Mouse (Mus musculus): ENCODE results near the gene Kat2a.
A peak's percentile ranks its signal among the peaks of the same experiment; 100 is the strongest.

Gene Kat2a

GRCm38 (mm10) chr11:100711783-100712615, at the start of gene Kat2a:
Gene Kat2a (minus strand): TSS chr11:100712465.
- peak; percentile 87 for DNase-seq

GRCm38 (mm10) chr11:100761547-100762045, 49.3 kb upstream of the Kat2a start:
- DNase-seq = peak; percentile 89

GRCm38 (mm10) chr11:100759611-100760233, 47.5 kb upstream of the Kat2a start, which contains the start of gene Kcnh4:
Gene Kcnh4 (minus strand): TSS chr11:100759942.
- peak; percentile 90 for DNase-seq

GRCm38 (mm10) chr11:100758707-100759610, 46.7 kb upstream of the Kat2a start:
- peak; percentile 37 for DNase-seq

- DNase-seq = no peak
Observed at GRCm38 (mm10) chr11:100757566-100757965, 45.3 kb upstream of the Kat2a start.

- no peak for DNase-seq
Observed at GRCm38 (mm10) chr11:100756476-100756875, 44.2 kb upstream of the Kat2a start.

GRCm38 (mm10) chr11:100754693-100755057, 42.4 kb upstream of the Kat2a start:
- peak; percentile 41 for DNase-seq

GRCm38 (mm10) chr11:100754021-100754692, 41.9 kb upstream of the Kat2a start:
- DNase-seq = peak; percentile 67

GRCm38 (mm10) chr11:100752294-100752693, 40.0 kb upstream of the Kat2a start:
- DNase-seq = peak; percentile 44

GRCm38 (mm10) chr11:100750127-100750526, 37.9 kb upstream of the Kat2a start:
- no peak for DNase-seq

- DNase-seq = peak; percentile 49
Observed at GRCm38 (mm10) chr11:100749469-100749868, 37.2 kb upstream of the Kat2a start.

- DNase-seq = no peak
Observed at GRCm38 (mm10) chr11:100748620-100749019, 36.4 kb upstream of the Kat2a start.

GRCm38 (mm10) chr11:100747114-100747513, 34.8 kb upstream of the Kat2a start:
- no peak for DNase-seq

GRCm38 (mm10) chr11:100746546-100746945, 34.3 kb upstream of the Kat2a start:
- DNase-seq = no peak

- DNase-seq = peak; percentile 44
Observed at GRCm38 (mm10) chr11:100745085-100745484, 32.8 kb upstream of the Kat2a start.

GRCm38 (mm10) chr11:100741348-100741747, 29.1 kb upstream of the Kat2a start:
- no peak for DNase-seq

GRCm38 (mm10) chr11:100738749-100739148, 26.5 kb upstream of the Kat2a start:
- DNase-seq = no peak

- DNase-seq = peak; percentile 99
Observed at GRCm38 (mm10) chr11:100738066-100738604, 25.9 kb upstream of the Kat2a start, which contains the start of gene Rab5c. Gene Rab5c (minus strand): TSS chr11:100738215.

GRCm38 (mm10) chr11:100737105-100737733, 25.0 kb upstream of the Kat2a start:
- DNase-seq = no peak

- no peak for DNase-seq
Observed at GRCm38 (mm10) chr11:100736746-100737080, 24.4 kb upstream of the Kat2a start.

GRCm38 (mm10) chr11:100735954-100736745, 23.9 kb upstream of the Kat2a start:
- DNase-seq = no peak

Data from right cerebral cortex, postnatal 14 days (tissue).